Mouse (Mus musculus) liver, adult 2 months (tissue): ENCODE measurements at regions not wholly inside any gene's neighbourhood (a gene's known extent, or its start where the extent isn't known, plus 50 kb on each side); places are given as distances from the start of the nearest gene placed in this dataset.

ENCODE experiments used
- DNase-seq: peaks from one replicate; pipeline ENCODE4 v3.0.0-alpha.2; 2011; ENCODE audit warnings: low read depth, low spot score; ENCODE audit errors: extremely low read depth
- H3K27ac ChIP-seq: fragments of 200-500 bp; replicated peaks from 2 replicates; pipeline ENCODE4 v1.5.1; 2012; ENCODE audit warnings: low read depth, mild to moderate bottlenecking, control low read depth, inconsistent platforms, low read length; ENCODE audit not compliant: insufficient read depth
- H3K27me3 ChIP-seq: fragments of 200-500 bp; 2 replicates; pipeline ENCODE4 v1.6.1; 2012; ENCODE audit warnings: mild to moderate bottlenecking, moderate library complexity, low read length, inconsistent platforms; ENCODE audit not compliant: control insufficient read depth, insufficient read depth
- H3K36me3 ChIP-seq: fragments of 200-500 bp; 2 replicates; pipeline ENCODE4 v1.6.1; 2012; ENCODE audit warnings: low read length, inconsistent platforms; ENCODE audit not compliant: control insufficient read depth, insufficient read depth
- H3K4me1 ChIP-seq: fragments of 200-500 bp; 2 replicates; pipeline ENCODE4 v1.6.1; 2011; ENCODE audit warnings: low read length; ENCODE audit not compliant: control insufficient read depth, insufficient read depth
- H3K4me3 ChIP-seq: fragments of 200-500 bp; 2 replicates; pipeline ENCODE4 v1.5.1; 2011; ENCODE audit warnings: low read depth, mild to moderate bottlenecking, control low read depth, low read length, moderate library complexity; ENCODE audit not compliant: insufficient read depth
- H3K79me2 ChIP-seq: fragments of 200-500 bp; 2 replicates; pipeline ENCODE4 v1.6.1; 2012; ENCODE audit warnings: inconsistent platforms, mild to moderate bottlenecking, low read length, moderate library complexity; ENCODE audit not compliant: control insufficient read depth, insufficient read depth
- H3K9ac ChIP-seq: fragments of 200-500 bp; 2 replicates; pipeline ENCODE4 v1.6.1; 2012; ENCODE audit warnings: low read depth, mild to moderate bottlenecking, control low read depth, inconsistent platforms, low read length
- CTCF ChIP-seq: fragments of 200-500 bp; IDR thresholded peaks from 2 replicates; pipeline ENCODE4 v1.5.1; 2011; ENCODE audit warnings: low read depth, low read length, control low read depth
- POLR2A ChIP-seq: fragments of 200-500 bp; IDR thresholded peaks from 2 replicates; pipeline ENCODE4 v1.6.1; 2011; ENCODE audit warnings: low read length, control low read depth; ENCODE audit not compliant: insufficient read depth; ENCODE audit errors: extremely low read depth
- WGBS: fragments of 180-500 bp; shearing (Covaris S2); methylation state at CpG from one replicate; pipeline ENCODE4 v1.1.7; 2018; 5-methylcytosine and 5-hydroxymethylcytosine counted together

DNA sequence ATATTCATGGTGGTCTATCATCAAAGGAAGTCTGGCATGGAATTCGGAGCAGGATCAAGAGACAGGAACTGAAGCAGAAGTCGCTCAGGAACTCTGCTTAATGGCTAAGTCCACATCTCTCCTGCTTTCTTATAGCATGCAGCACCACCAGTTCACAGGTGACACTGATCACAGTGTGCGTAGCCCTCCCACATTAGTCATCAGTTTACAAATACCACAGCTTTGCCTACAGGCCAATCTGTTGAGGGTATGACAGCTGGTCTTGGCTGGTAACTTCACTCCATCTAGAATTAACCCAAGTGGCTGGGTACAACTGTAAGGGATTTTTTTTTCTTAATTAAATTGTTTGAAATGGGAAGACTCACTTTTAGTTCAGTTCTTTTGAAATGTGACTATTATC is 1219.1 kb downstream of the A830018L16Rik start:
- WGBS: 80% methylated on average over 3 of the region's 3 CpGs
- H3K4me1 ChIP-seq: no peaks in the 10 kb centered on the region

DNA sequence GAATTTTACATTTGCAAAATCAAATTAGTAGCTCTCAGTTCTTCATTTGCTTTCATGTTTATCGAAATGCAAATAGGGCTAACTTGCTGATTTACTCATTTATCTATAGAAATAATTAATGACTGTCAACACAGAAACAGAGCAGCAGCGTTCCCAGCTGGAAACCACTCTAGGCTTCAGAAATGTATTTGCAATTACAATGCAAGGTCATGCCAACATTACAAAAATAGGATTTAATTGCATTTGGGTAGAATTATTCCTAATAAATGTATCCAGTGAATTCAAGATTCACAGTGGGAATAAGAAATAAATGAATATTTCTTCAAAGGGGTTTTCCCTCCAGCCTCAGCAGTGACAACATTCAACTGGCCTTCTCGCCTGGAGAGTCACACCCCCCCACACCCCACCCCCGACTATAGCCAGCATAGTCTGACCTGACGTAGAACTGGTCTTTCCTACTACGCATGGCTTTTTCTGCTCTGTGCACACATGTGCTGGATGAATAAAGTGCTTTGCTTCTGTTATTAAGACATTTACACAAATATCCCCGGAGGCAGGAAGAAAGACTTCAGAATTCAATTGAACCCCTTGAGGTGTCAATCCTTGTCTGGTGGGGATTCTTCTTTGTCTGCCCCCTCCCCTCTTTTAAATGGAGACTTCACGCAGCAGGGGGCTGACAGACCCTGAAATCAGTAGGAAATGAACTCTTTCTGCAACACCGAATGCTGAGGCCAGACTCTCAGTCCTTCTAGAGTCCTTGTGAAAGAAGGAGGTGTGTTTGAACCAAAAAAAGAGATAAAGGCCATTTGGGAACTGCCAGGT is 1222.6 kb downstream of the A830018L16Rik start:
- no peak overlapping the region for H3K4me3 ChIP-seq

More for the DNA sequence above, 1219.1 kb downstream of the A830018L16Rik start:
- Histone ChIP-seq H3K27ac (no peak overlapping the region), H3K36me3 (no peaks in the 10 kb centered on the region), H3K4me3 (no peak overlapping the region), H3K79me2 (no peaks in the 10 kb centered on the region), H3K27me3 (no peaks in the 10 kb centered on the region), H3K9ac (no peak overlapping the region)
- no peak for DNase-seq
- TF ChIP-seq POLR2A: no peak
- no peak for TF ChIP-seq CTCF

DNA sequence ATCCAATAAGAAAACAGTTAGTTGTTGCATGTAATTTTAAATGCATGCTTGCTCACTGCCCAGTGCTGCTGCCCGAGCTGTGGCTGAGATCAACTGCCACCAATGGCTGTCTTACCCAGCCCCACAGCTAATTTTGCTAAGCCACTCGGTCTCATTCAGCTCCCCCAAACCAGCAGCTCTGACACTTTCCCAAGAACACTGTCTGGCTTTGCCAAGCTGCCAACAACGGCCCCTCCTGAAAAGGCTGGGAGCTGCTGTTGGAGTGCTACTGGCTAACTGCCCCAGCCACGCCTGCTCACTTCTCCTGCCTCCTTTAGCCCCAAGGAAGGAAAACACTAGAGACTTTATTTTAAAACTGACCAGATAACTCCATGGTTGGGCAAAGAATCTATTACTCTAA is 1227.1 kb downstream of the A830018L16Rik start:
- Histone ChIP-seq H3K4me1 (no peaks in the 10 kb centered on the region), H3K27me3 (no peaks in the 10 kb centered on the region), H3K27ac (no peak overlapping the region), H3K79me2 (no peaks in the 10 kb centered on the region), H3K36me3 (no peaks in the 10 kb centered on the region), H3K4me3 (no peak overlapping the region), H3K9ac (no peak overlapping the region)
- 64% methylated on average over 4 of the region's 4 CpGs for WGBS
- TF ChIP-seq CTCF (no peak), POLR2A (no peak)
- no peak for DNase-seq

More for the DNA sequence above, 1222.6 kb downstream of the A830018L16Rik start:
- TF ChIP-seq POLR2A (no peak), CTCF (no peak)
- DNase-seq: no peak
- Histone ChIP-seq H3K4me1 (no peaks in the 10 kb centered on the region), H3K27me3 (no peaks in the 10 kb centered on the region), H3K79me2 (no peaks in the 10 kb centered on the region), H3K9ac (no peak overlapping the region), H3K36me3 (no peaks in the 10 kb centered on the region), H3K27ac (no peak overlapping the region)
- WGBS: 65% methylated on average over 9 of the region's 9 CpGs
